Mouse (Mus musculus) thymus, postnatal 0 days (tissue): Measurements from ENCODE around the gene Zfp87. TPM values are rescaled to one million over a fixed set of nuclear protein-coding genes. Genes with fewer than 3 reads are reported as not detected.

Experiments
- DNase-seq: peaks from one replicate; pipeline ENCODE4 v3.0.0-alpha.2; 2015; ENCODE audit warnings: low spot score
- polyA plus RNA-seq: library from polyadenylated mRNA; unstranded; fragments of >200 nt; fragmentation: Nextera tagmentation; extraction: Ambion mirVana; gene quantifications from 2 replicates; pipeline ENCODE4 v1.2.1, GENCODE M21; 2015

The Zfp87 gene
- polyA plus RNA-seq: 43.2 and 54.1 TPM in 2 replicates

GRCm38 (mm10) chr13:67525753-67526410 lies at the start of gene Zfp87, which contains the start of gene Gm26965:
Zfp87 (minus strand) TSS chr13:67526177.
Gm26965 (minus strand) TSS chr13:67526151.
- peak; percentile 97 for DNase-seq

GRCm38 (mm10) chr13:67572591-67573189 lies 46.7 kb upstream of the Zfp87 start:
- no peak for DNase-seq

DNA sequence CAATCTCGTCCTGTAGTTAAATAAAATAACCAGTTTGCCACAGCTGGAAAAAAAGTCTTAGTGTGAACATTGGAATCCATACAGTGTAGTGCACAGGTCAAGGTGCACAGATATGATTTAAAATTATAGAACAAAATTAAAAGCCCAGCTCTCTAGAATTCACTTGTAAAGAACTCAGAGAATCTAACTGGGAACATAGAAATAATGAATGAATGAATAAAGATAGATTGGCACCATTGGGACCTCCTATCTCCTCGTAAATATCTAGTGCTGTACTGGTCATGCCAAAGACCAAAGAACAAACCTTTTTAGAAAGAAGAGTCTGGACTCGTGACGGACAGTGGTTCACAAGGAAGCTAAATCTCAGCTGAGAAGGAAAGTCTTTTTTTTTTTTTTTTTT lies 27.8 kb upstream of the Zfp87 start, which contains the start of gene Zfp748:
Gene Zfp748 (minus strand): TSS at position 101 of the 400 bp plus-strand sequence.
- no peak for DNase-seq

- peak; percentile 91 for DNase-seq
These were observed 26.7 kb upstream of the Zfp87 start for GRCm38 (mm10) chr13:67552505-67553346.

DNA sequence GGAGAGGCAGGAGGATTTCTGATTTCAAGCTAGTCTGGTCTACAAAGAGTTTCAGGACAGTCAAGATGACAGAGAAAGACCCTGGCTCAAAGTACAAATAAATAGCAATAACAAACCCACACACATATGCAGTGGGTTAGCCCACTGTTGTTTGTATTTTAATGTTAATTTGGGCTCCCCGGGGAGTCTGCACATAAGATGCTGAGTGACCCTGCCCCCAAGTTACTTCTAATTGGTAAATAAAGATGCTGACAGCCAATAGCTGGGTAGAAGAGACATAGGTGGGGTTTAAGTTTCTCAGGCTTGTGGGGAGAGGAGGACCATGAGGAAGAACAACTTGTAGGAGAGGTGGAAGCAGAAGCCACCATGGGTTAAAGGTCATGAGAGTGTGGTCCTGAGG lies 20.0 kb upstream of the Zfp87 start:
- DNase-seq: no peak

DNA sequence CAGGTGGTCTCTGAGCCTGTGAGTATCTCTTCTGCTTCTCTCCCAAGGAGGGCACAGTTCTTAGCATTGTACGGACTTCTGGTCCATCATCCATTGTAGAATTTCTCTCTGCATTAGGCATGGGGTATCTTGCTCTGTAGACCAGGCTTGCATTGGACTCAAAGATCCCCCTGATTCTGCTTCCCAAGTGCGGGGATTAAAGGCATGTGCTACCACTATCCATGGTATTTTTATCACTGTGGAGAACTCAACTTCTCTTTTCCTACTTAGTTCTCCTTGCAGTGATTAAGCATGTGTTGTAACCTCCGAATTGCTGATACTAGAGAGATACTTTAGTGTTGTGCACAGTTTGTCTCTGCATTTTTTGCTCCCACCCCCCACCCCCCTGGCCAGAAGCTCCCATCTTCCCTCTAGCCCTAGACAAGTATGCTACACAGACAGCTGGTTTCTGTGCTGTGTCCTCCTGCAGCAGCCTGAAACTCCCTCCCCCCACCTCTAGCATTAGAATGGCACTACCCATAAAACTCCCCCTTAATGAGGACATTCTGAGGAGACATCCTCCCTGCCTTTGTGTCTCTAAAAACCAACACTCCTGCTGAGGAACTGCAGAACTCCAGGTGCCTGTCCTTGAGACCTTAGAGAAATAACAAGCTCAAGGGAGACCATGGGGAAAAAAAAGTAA lies 1.2 kb upstream of the Zfp87 start:
- no peak for DNase-seq

GRCm38 (mm10) chr13:67500908-67501307 lies 25.1 kb downstream of the Zfp87 start:
- no peak for DNase-seq

- peak; percentile 86 for DNase-seq
These were observed 25.8 kb downstream of the Zfp87 start, which contains the start of gene Zfp58 for GRCm38 (mm10) chr13:67500084-67500719. Zfp58 (minus strand) TSS chr13:67500555.

DNA sequence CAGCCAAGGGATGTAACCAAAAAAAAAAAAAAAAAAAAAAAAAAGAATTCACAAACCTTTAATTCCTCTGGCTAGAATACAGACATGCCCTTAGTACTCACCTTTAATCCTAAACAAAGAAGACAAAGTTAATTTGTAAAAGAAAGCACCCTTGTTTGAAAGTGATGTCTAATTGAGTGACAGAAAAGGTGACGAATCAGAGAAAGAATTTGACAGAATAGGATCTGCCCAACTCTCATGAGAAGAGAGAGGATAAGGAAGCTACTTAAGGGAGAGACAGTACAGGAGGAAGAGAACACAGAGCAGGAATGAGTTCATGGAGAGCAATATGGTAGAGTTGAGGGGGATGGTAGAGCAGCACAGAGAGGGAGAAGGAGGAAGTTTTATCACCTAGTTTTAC lies 30.3 kb downstream of the Zfp87 start:
- no peak for DNase-seq

DNA sequence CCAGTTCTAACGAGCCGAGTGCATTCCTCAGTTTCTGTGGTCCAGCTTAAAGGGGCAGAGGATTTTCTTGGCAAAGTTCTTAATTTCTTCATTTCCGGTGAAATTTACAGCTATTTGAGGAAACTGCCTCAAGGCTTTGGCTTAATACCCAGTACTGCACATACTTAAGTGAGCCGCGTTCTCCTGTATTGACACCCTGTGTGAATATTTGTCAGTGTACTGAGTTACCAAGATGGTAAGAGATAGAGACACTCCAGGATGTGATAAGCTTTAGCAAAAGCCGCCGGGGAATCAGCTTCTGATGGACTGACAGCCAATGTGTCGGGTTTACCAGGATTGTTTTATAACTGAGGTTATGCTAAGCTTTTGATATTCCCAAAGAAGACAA lies 41.6 kb downstream of the Zfp87 start:
- DNase-seq: no peak

DNA sequence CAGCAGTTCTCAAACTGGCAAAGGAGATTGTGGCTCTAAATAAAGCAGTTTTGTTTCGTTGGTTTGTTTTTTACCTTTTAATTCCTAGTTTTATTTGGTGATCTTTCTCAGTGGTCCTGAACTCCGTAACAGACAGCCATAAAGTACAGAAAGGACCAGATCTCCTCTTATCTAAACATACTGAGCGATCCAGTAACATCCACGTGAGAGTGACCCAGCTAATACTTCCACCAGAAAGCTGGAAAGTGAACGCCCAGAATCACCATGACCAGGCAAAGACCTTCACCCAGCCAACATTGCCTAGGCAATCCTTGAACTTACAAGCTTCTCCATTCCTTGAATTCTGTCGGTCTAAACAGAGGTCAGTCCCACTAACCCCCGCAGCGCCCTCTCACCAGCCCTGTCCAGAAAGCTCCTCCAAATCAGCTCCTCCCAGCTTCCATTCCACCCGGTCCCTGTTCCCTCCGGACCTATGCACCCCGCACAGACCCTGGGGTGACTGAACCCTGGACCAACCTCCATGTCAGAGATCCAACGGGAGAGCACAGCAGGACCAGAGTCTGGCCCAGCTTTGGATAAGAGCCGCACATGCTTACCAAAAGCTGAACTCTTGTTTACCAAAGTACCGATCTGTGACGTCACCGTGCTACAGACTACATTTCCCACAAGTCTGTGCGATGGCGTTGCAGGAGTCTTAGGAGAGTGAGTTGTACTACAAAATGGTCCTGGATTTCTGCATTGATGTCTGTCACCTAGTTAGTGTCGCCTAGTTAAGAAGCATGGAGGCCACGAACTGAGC lies 42.2 kb downstream of the Zfp87 start, which contains the start of gene Zfp874b:
Gene Zfp874b (minus strand): TSS at position 634 of the 799 bp plus-strand sequence.
- DNase-seq: peak; percentile 92

- peak; percentile 23 for DNase-seq
These were observed 44.4 kb downstream of the Zfp87 start for GRCm38 (mm10) chr13:67481528-67481927.

DNA sequence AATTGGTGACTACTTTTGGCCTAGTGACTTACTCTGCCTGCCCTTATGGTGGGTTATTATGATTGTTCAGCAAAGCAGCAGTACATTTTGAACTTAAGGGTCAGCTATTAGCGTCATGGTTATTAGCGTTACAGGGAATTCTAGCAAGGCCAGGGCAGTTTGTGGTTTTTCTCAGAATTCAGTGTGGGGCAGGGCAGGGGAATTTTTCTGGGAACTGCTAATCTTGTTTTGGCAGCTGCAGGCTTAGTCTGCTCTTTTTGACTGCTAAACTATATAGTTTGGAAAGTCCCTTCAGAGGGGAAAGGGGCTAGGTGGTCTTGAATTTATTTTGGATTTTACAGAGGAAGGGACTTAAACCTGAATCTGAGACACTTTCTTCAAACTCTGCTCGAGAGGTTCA lies 56.7 kb downstream of the Zfp87 start:
- no peak for DNase-seq

Other genes with a start within 250 kb of the Zfp87 start
- gene Zfp458, start 247.7 kb downstream of the Zfp87 start, polyA plus RNA-seq: 1.6 and 1.7 TPM in 2 replicates
- 1.0 and 1.2 TPM in 2 replicates for gene Zfp457, start 219.7 kb downstream of the Zfp87 start, polyA plus RNA-seq
- gene Zfp595, start 193.6 kb downstream of the Zfp87 start, polyA plus RNA-seq: 2.7 TPM in 2 replicates
- gene Gm28044, start 165.6 kb downstream of the Zfp87 start, polyA plus RNA-seq: 0.35 TPM in 1 of 2 replicates, not detected in the other
- gene Zfp953, start 165.6 kb downstream of the Zfp87 start, polyA plus RNA-seq: 1.7 and 2.1 TPM in 2 replicates
- 0.64 and 0.81 TPM in 2 replicates for gene Gm28041, start 150.4 kb downstream of the Zfp87 start, polyA plus RNA-seq
- 1.7 and 1.9 TPM in 2 replicates for gene Zfp456, start 150.4 kb downstream of the Zfp87 start, polyA plus RNA-seq
- gene Zfp429, start 126.4 kb downstream of the Zfp87 start, polyA plus RNA-seq: 8.7 and 9.1 TPM in 2 replicates
- gene Zfp459, start 104.8 kb downstream of the Zfp87 start, polyA plus RNA-seq: 2.2 and 2.3 TPM in 2 replicates
- gene Zfp874a, start 74.6 kb downstream of the Zfp87 start, polyA plus RNA-seq: 6.6 and 7.7 TPM in 2 replicates
- 4.3 and 5.7 TPM in 2 replicates for gene Zfp874b, start 41.9 kb downstream of the Zfp87 start, polyA plus RNA-seq
- 11.4 and 12.7 TPM in 2 replicates for gene Zfp58, start 25.6 kb downstream of the Zfp87 start, polyA plus RNA-seq
- gene Gm26965, start within 50 bp of the Zfp87 start, polyA plus RNA-seq: not detected in 2 replicates
- 13.5 and 14.0 TPM in 2 replicates for gene Zfp748, start 27.7 kb upstream of the Zfp87 start, polyA plus RNA-seq
- gene Zfp729b, start 83.5 kb upstream of the Zfp87 start, polyA plus RNA-seq: 5.0 and 5.3 TPM in 2 replicates
- gene Gm49345, start 111.6 kb upstream of the Zfp87 start, polyA plus RNA-seq: not detected in 2 replicates
- 3.2 and 3.9 TPM in 2 replicates for gene Zfp729a, start 111.6 kb upstream of the Zfp87 start, polyA plus RNA-seq
- gene Zfp738, start 160.9 kb upstream of the Zfp87 start, polyA plus RNA-seq: 7.8 and 9.0 TPM in 2 replicates
- 3.7 and 3.8 TPM in 2 replicates for gene Zfp65, start 203.0 kb upstream of the Zfp87 start, polyA plus RNA-seq
- 7.8 and 8.5 TPM in 2 replicates for gene Zfp85, start 229.1 kb upstream of the Zfp87 start, polyA plus RNA-seq